Mouse (Mus musculus) heart, postnatal 0 days (tissue): Measurements from ENCODE around the gene Cd80.

Experiments used
- CTCF ChIP-seq: IDR thresholded peaks from 2 replicates; pipeline ENCODE4 v1.5.1; 2016; ENCODE audit warnings: antibody characterized with exemption, control low read depth, low read depth
- EP300 ChIP-seq: IDR thresholded peaks from 2 replicates; pipeline ENCODE4 v1.6.1; 2016; ENCODE audit warnings: antibody characterized with exemption, low read depth

DNA sequence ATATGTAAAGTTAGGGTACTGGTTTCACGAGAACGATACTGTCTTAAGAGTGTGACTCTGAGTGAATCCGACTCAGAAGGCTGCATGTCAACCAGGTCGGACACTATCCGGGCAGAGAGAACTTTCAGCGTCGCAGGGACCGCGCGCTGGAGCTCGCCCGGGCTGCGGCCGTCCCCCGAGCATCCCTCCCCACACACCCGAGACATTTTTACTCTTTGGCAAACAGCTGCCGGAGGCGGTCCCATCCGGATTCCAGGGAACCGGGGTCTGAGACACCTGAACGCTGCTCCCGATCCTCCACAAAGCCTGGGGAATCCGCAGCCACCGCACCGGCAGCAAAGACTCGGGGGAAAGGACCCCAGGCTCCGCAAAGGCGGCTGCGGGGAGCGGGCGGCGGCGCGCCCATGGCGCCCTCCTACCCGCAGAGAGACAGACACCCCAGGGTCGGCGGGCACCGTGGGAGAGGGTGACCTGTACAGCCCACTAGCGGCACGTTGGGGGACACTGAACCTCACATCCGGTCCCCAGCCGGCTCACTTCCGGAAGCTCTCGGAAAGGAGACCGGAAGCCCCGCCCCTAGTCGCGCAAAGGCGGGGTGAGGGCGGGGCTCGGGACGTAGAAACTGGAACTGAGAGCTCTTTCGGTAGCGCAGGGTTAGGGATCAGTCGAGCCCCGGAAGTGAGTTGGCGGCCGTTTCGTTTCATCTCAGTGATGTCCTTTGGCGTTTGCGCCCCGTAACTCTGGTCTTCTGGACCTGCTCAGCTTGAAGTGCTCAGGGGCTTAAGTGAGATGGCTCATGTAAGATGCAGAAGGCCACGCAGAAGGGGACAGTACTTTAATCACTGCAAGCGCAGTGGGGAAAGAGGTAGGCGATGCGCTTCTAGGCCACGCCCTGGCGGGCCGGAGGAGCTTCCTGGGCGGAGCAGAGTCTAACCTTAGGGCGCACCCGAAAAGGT is 67.0 kb downstream of the Cd80 start, which contains the start of gene Timmdc1:
- TF ChIP-seq CTCF (no peak), EP300 (peak; percentile 79)
